Mouse (Mus musculus) lung, postnatal 0 days (tissue): ENCODE results near the gene Mfsd4a.

Experiments
- CTCF ChIP-seq: IDR thresholded peaks from 2 replicates; pipeline ENCODE4 v1.5.1; 2016; ENCODE audit warnings: antibody characterized with exemption, mild to moderate bottlenecking
- EP300 ChIP-seq: IDR thresholded peaks from 2 replicates; pipeline ENCODE4 v1.6.1; 2016; ENCODE audit warnings: antibody characterized with exemption, mild to moderate bottlenecking, control low read depth

GRCm38 (mm10) chr1:131993169-131994040 lies 74.5 kb downstream of the Mfsd4a start:
- TF ChIP-seq CTCF: no peak
- no peak for TF ChIP-seq EP300
